Comparison of ENCODE assay signal across 10 mouse cellular contexts in genomic region chr7:70267075-70267474, GRCm38 (mm10).
DNase-seq lines count a peak whose midpoint lies in the region; ATAC-seq and TF ChIP-seq lines count a peak whose summit lies in the region.
"Had no signal": no experiment of that assay in that cellular context is flagged by ENCODE, and none has a peak within 500 bp of the region (broad histone marks: within the 10 kb centered on the region; RNA-seq: fewer than 3 reads in every experiment).

No protein-coding gene starts in this region.

- no peak overlapping the region for H3K9ac ChIP-seq in limb, embryonic 14.5 days (ENCODE audit: low read depth, low read length, severe bottlenecking)
- H3K9ac ChIP-seq in hindbrain, postnatal 0 days (replicated peaks; ENCODE audit: low read length): no peak overlapping the region
- H3K9ac ChIP-seq: embryonic facial prominence, embryonic 12.5 days had no signal

- WGBS in limb, embryonic 14.5 days: 55% methylated on average over 4 of the region's 4 CpGs
- 64% methylated on average over 4 of the region's 4 CpGs for WGBS in limb, embryonic 10.5 days
- 37% methylated on average over 4 of the region's 4 CpGs for WGBS in hindbrain, postnatal 0 days

- no peak overlapping the region for H3K4me2 ChIP-seq in limb, embryonic 14.5 days (replicated peaks; ENCODE audit: low read depth, low read length, severe bottlenecking)
- H3K4me2 ChIP-seq in hindbrain, postnatal 0 days (ENCODE audit: low read depth, low read length): no peak overlapping the region
- H3K4me2 ChIP-seq: embryonic facial prominence, embryonic 12.5 days had no signal

- no peak for ATAC-seq in limb, embryonic 14.5 days (ENCODE audit: low FRiP score, low read depth)
- no peak for ATAC-seq in hindbrain, postnatal 0 days

- TF ChIP-seq CTCF in hindbrain, postnatal 0 days (IDR thresholded peaks at IDR 0.05; ENCODE audit: low read depth): no peak

- no peak for TF ChIP-seq POLR2A in limb, embryonic 14.5 days (IDR thresholded peaks at IDR 0.05; ENCODE audit: borderline replicate concordance, extremely low read depth, insufficient read depth, insufficient read length)

- no peaks in the 10 kb centered on the region for H3K4me1 ChIP-seq in limb, embryonic 14.5 days (ENCODE audit: control insufficient read depth, insufficient read depth, low read length)
- no peaks in the 10 kb centered on the region for H3K4me1 ChIP-seq in limb, embryonic 10.5 days
- H3K4me1 ChIP-seq in hindbrain, postnatal 0 days (ENCODE audit: insufficient read depth, low read length): no peaks in the 10 kb centered on the region
- H3K4me1 ChIP-seq: embryonic facial prominence, embryonic 12.5 days had no signal

- peak; percentile 23 for DNase-seq in limb, embryonic 14.5 days (ENCODE audit: low spot score)
- DNase-seq in limb, embryonic 10.5 days (ENCODE audit: low spot score): no peak
- DNase-seq in adrenal gland, postnatal 10 days: peak; percentile 72
- peak; percentile 50 for DNase-seq in heart, adult 8-10 months (ENCODE audit: low spot score)
- DNase-seq in lung, postnatal 4 days: peak; percentile 30 to 75
- no peak for DNase-seq in layer of hippocampus, adult 18-20 months (ENCODE audit: low spot score in 2 of 2)
- no peak for DNase-seq in hindbrain, postnatal 0 days (ENCODE audit: low spot score)
- DNase-seq in cerebellum, postnatal 14 days: no peak

- H3K9me3 ChIP-seq in limb, embryonic 14.5 days (ENCODE audit: control insufficient read depth, low read length): no peaks in the 10 kb centered on the region
- no peaks in the 10 kb centered on the region for H3K9me3 ChIP-seq in limb, embryonic 10.5 days (replicated peaks)
- H3K9me3 ChIP-seq in hindbrain, postnatal 0 days (ENCODE audit: low read length): no peaks in the 10 kb centered on the region
- H3K9me3 ChIP-seq: embryonic facial prominence, embryonic 12.5 days had no signal

- H3K4me3 ChIP-seq in limb, embryonic 14.5 days (replicated peaks; ENCODE audit: low read length): no peak overlapping the region
- H3K4me3 ChIP-seq in limb, embryonic 10.5 days: no peak overlapping the region
- no peak overlapping the region for H3K4me3 ChIP-seq in hindbrain, postnatal 0 days (ENCODE audit: low read length)
- H3K4me3 ChIP-seq: embryonic facial prominence, embryonic 12.5 days had no signal

- no peaks in the 10 kb centered on the region for H3K36me3 ChIP-seq in limb, embryonic 14.5 days (ENCODE audit: control insufficient read depth, insufficient read depth, low read length)
- no peaks in the 10 kb centered on the region for H3K36me3 ChIP-seq in limb, embryonic 10.5 days
- H3K36me3 ChIP-seq in hindbrain, postnatal 0 days (ENCODE audit: insufficient read depth, low read length): no peaks in the 10 kb centered on the region
- H3K36me3 ChIP-seq: embryonic facial prominence, embryonic 12.5 days had no signal

- no peaks in the 10 kb centered on the region for H3K27me3 ChIP-seq in limb, embryonic 14.5 days (ENCODE audit: control insufficient read depth, insufficient read depth, low read length)
- H3K27me3 ChIP-seq in limb, embryonic 10.5 days (ENCODE audit: low read depth, poor library complexity, severe bottlenecking): no peaks in the 10 kb centered on the region
- no peaks in the 10 kb centered on the region for H3K27me3 ChIP-seq in hindbrain, postnatal 0 days (ENCODE audit: insufficient read depth, low read length)
- H3K27me3 ChIP-seq: embryonic facial prominence, embryonic 12.5 days had no signal

- H3K27ac ChIP-seq in limb, embryonic 14.5 days (replicated peaks; ENCODE audit: low read depth, low read length): no peak overlapping the region
- no peak overlapping the region for H3K27ac ChIP-seq in limb, embryonic 10.5 days
- no peak overlapping the region for H3K27ac ChIP-seq in hindbrain, postnatal 0 days
- H3K27ac ChIP-seq: embryonic facial prominence, embryonic 12.5 days; kidney, postnatal 0 days had no signal

Comparison
In these comparisons a context has a peak if more than half of its experiments do, and no peak if none do; other contexts are left out.
1. DNase-seq: peak in limb, embryonic 14.5 days (single experiment), adrenal gland, postnatal 10 days (single experiment), heart, adult 8-10 months (single experiment) and lung, postnatal 4 days (2 of 2); none in limb, embryonic 10.5 days (single experiment), layer of hippocampus, adult 18-20 months (0 of 2), hindbrain, postnatal 0 days (single experiment) and cerebellum, postnatal 14 days (0 of 2).